Mouse (Mus musculus) limb, embryonic 10.5 days (tissue): ENCODE data around the gene Padi3. TPM values are rescaled to one million over a fixed set of nuclear protein-coding genes. Genes with fewer than 3 reads are reported as not detected.

Source experiments
- polyA plus RNA-seq: library from polyadenylated mRNA; unstranded; fragments of >200 nt; fragmentation: Nextera tagmentation; extraction: Ambion mirVana; gene quantifications from 2 replicates; pipeline ENCODE4 v1.2.1, GENCODE M21; 2016

The Padi3 gene
- polyA plus RNA-seq, 1 experiment from 2014 or later: 1.5 TPM

Other genes with a start within 250 kb of the Padi3 start
- gene Arhgef10l, start 144.6 kb downstream of the Padi3 start, polyA plus RNA-seq: 13.2 and 17.1 TPM in 2 replicates
- gene Rcc2, start 110.1 kb downstream of the Padi3 start, polyA plus RNA-seq: 70.6 and 95.2 TPM in 2 replicates
- not detected in 2 replicates for gene Padi6, start 68.0 kb downstream of the Padi3 start, polyA plus RNA-seq
- 0.08 TPM in 1 of 2 replicates, not detected in the other for gene Padi4, start 36.4 kb downstream of the Padi3 start, polyA plus RNA-seq
- 0.36 and 0.44 TPM in 2 replicates for gene Padi1, start 35.1 kb upstream of the Padi3 start, polyA plus RNA-seq
- 0.05 and 0.33 TPM in 2 replicates for gene Padi2, start 95.7 kb upstream of the Padi3 start, polyA plus RNA-seq
- gene Sdhb, start 150.6 kb upstream of the Padi3 start, polyA plus RNA-seq: 428 and 436 TPM in 2 replicates
- gene Atp13a2, start 176.2 kb upstream of the Padi3 start, polyA plus RNA-seq: 33.9 and 44.0 TPM in 2 replicates
- 444 and 521 TPM in 2 replicates for gene Mfap2, start 199.8 kb upstream of the Padi3 start, polyA plus RNA-seq
- gene Crocc, start 249.9 kb upstream of the Padi3 start, polyA plus RNA-seq: 10.6 and 11.4 TPM in 2 replicates